Mouse (Mus musculus) cortical plate, adult 2 months (tissue): Measurements from ENCODE around the gene Zfp637.

Experiments used
- CTCF ChIP-seq: fragments of 200-500 bp; IDR thresholded peaks from 2 replicates; pipeline ENCODE4 v1.5.1; 2011; ENCODE audit warnings: mild to moderate bottlenecking, control low read depth, low read length; ENCODE audit not compliant: insufficient read depth; ENCODE audit errors: extremely low read depth
- POLR2A ChIP-seq: fragments of 200-500 bp; IDR thresholded peaks from 2 replicates; pipeline ENCODE4 v1.6.1; 2011; ENCODE audit warnings: mild to moderate bottlenecking, low read length, control low read depth; ENCODE audit not compliant: insufficient read depth; ENCODE audit errors: extremely low read depth

- TF ChIP-seq POLR2A (no peak), CTCF (no peak)
Observed at GRCm38 (mm10) chr6:117881229-117881628, 40.2 kb downstream of the Zfp637 start.
